Mouse (Mus musculus) telencephalon, adult 2 months (tissue): Measurements from ENCODE around the gene Prdx1.

Source experiments
- DNase-seq: peaks from one replicate; pipeline ENCODE4 v3.0.0-alpha.2; 2011; ENCODE audit warnings: low read depth, low spot score

Prdx1 gene

GRCm38 (mm10) chr4:116727401-116727800 is 42.1 kb downstream of the Prdx1 start:
- no peak for DNase-seq

- no peak for DNase-seq
Observed at GRCm38 (mm10) chr4:116729532-116729931, 44.2 kb downstream of the Prdx1 start.

DNA sequence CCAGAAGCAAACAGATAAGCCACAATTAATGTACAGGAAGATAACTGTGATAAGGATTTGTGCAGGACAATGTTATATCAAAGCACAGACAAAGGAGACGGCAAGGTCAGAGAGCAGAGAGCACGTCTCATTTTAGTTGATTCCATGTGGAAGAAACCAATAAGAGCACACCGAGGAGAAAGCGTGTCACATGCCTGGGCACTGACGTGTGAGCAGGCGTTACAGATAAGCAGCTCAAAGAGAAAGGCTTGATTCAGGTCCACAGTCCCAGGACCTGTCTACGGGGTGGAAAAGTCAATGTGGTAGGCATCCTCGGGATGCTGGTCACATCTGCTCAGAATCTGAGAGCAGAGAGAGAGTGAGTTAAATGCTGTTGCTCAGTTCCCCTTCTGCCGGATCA is 45.7 kb downstream of the Prdx1 start:
- DNase-seq = no peak

DNA sequence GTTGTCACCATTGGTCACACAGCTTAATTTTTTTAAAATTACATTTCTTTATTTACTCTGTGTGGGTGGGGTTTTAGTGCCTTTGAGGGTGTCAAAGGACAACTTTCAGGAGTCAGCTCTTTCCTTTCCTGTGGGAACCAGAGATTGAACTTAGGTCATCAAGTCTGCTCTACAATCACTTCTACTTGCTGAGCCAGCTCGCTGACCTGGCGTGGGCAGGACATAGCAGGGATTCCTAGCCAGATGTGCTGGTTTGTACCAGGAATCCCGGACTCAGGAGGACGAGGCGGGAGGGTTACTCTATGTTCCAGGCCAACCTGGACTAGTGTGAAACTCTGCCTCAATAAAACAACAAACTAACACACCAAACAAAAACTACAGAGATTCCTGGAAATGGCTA is 47.0 kb downstream of the Prdx1 start:
- no peak for DNase-seq

DNA sequence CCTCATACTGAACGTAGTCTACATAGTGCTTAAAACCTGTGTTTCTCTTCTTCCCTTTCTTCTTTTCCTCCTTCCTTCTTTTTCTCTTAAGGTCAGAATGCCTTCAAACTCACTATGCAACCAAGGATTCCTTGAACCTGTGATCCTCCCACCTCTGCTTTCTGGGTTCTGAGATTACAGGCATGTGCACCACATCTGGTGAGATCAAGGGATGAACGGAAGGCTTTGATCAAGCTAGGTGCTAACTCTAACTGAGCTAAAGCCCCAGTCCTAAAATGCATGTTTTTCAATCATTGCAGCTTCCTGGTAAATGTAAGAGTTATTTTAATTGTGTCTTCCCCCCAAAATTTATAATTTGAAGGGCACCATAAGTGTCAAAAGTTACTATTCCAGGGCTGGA is 49.7 kb downstream of the Prdx1 start:
- no peak for DNase-seq

DNA sequence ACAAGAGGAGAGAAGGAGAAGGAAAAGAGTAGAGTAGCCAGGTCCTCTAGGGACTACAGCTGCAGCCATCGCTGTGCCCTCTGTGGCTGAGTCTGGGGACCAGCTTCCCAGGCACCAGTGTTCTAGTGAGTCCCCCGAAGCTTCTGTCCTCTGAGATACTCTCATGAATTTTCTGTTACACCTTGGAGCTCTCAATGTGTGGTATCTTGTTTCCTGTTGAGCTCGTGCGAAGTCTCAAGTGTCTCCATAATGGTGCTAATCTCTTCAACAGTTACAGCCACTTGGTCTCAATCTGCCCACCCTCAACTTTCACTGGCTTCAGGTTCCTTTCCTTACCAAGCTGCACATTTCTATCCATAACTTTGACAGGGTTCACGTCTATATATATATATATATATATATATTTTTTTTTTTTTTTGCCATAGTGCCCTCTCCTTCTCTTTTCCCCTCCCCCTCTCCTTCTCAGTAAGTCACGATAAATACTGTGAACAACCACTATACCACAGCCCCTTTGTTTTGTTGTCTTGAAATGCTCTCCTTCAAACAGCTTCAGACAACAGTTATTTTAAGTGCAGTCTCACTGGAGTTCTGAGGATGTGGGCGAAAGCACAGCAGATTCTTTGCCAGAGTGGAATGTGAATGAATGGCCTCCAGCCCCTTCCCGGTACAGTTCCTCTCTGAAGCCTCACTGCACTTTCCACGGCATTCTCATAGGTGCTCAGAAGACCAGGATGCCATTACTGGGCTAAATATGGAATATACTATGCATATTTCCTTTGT is 53.8 kb downstream of the Prdx1 start:
- no peak for DNase-seq

- no peak for DNase-seq
Observed at GRCm38 (mm10) chr4:116749750-116750149, 64.4 kb downstream of the Prdx1 start.
